Mouse (Mus musculus): ENCODE measurements around the gene Ttn. TPM values are rescaled to one million over a fixed set of nuclear protein-coding genes. Genes with fewer than 3 reads are reported as not detected.
A peak's percentile ranks its signal among the peaks of the same experiment; 100 is the strongest.

Ttn gene
- polyA plus RNA-seq, 1 experiment from 2014 or later = 23.1 TPM

DNA sequence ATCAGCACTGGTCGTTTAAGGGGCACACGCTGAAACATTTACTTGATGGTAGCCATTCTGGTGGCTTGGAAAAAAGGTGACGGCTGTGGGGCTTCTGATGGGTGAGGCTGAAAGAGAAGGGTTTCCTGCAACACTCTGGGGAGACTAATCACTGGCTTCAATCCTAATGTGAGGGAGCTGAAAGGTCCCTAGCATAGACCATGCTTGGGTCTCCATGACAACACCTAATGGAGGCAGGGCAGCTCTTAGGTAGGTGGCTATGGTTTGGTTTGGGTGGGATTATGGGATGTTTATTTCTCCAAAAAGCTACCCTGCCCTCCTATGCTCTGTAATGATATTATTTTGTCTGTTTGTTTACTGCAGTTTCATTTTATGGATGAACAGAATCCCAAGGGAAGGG is 326.9 kb downstream of the Ttn start:
- H3K27me3 ChIP-seq (ENCODE audit: control insufficient read depth, insufficient read depth, low read depth, low read length) = no peaks in the 10 kb centered on the region
- no peak overlapping the region for H3K9ac ChIP-seq (ENCODE audit: low read length)
- no peak overlapping the region for H3K4me2 ChIP-seq (ENCODE audit: low read depth, low read length)
- H3K4me3 ChIP-seq (ENCODE audit: low read length) = no peak overlapping the region
- no peaks in the 10 kb centered on the region for H3K4me1 ChIP-seq (replicated peaks; ENCODE audit: control insufficient read depth, insufficient read depth, low read length)
- 69% methylated on average over 3 of the region's 3 CpGs for WGBS
- H3K36me3 ChIP-seq (ENCODE audit: control insufficient read depth, insufficient read depth, low read length) = no peaks in the 10 kb centered on the region
- H3K27ac ChIP-seq (ENCODE audit: low read length) = no peak overlapping the region
- ATAC-seq (ENCODE audit: low read depth) = no peak
- no peaks in the 10 kb centered on the region for H3K9me3 ChIP-seq (ENCODE audit: control insufficient read depth, low read length)

GRCm38 (mm10) chr2:76654646-76655045 is 327.7 kb downstream of the Ttn start:
- 63% methylated on average over 5 of the region's 5 CpGs for WGBS
- ATAC-seq (ENCODE audit: low read depth) = peak; percentile 56; the same call in 1 of the 2 replicates
- Histone ChIP-seq H3K4me3 (ENCODE audit: low read length) (no peak overlapping the region), H3K4me2 (ENCODE audit: low read depth, low read length) (no peak overlapping the region), H3K9me3 (ENCODE audit: control insufficient read depth, low read length) (no peaks in the 10 kb centered on the region), H3K36me3 (ENCODE audit: control insufficient read depth, insufficient read depth, low read length) (no peaks in the 10 kb centered on the region), H3K27me3 (ENCODE audit: control insufficient read depth, insufficient read depth, low read depth, low read length) (no peaks in the 10 kb centered on the region), H3K27ac (ENCODE audit: low read length) (no peak overlapping the region), H3K9ac (ENCODE audit: low read length) (no peak overlapping the region), H3K4me1 (replicated peaks; ENCODE audit: control insufficient read depth, insufficient read depth, low read length) (no peaks in the 10 kb centered on the region)

Other genes with a start within 250 kb of the Ttn start
- gene Ccdc141, start 188.1 kb upstream of the Ttn start, polyA plus RNA-seq (2015; fragmentation: Nextera tagmentation; extraction: Ambion mirVana) = 19.6 and 25.1 TPM in 2 replicates

Measured in lung, embryonic 16.5 days (tissue).